Mouse (Mus musculus): ENCODE measurements around the gene Mbnl1.

Gene Mbnl1

GRCm38 (mm10) chr3:60570491-60571022, 97.9 kb downstream of the Mbnl1 start:
- peak; percentile 73 to 82 for DNase-seq

- DNase-seq: no peak
Measured at GRCm38 (mm10) chr3:60571493-60571892, 98.9 kb downstream of the Mbnl1 start.

- no peak for DNase-seq
Measured at GRCm38 (mm10) chr3:60574199-60574598, 101.6 kb downstream of the Mbnl1 start.

- no peak for DNase-seq
Measured at GRCm38 (mm10) chr3:60574849-60575524, 102.4 kb downstream of the Mbnl1 start.

- DNase-seq: no peak
Measured at GRCm38 (mm10) chr3:60575945-60576344, 103.3 kb downstream of the Mbnl1 start.

- DNase-seq: no peak
Measured at GRCm38 (mm10) chr3:60576366-60577046, 103.9 kb downstream of the Mbnl1 start.

- DNase-seq: no peak
Measured at GRCm38 (mm10) chr3:60579880-60580279, 107.2 kb downstream of the Mbnl1 start.

- peak; percentile 27 to 39 for DNase-seq
Measured at GRCm38 (mm10) chr3:60580699-60581098, 108.1 kb downstream of the Mbnl1 start.

- DNase-seq: peak in 1 of 2 experiments; percentile 34
Measured at GRCm38 (mm10) chr3:60582154-60582553, 109.5 kb downstream of the Mbnl1 start.

GRCm38 (mm10) chr3:60582620-60583019, 110.0 kb downstream of the Mbnl1 start:
- DNase-seq: no peak

- DNase-seq: no peak
Measured at GRCm38 (mm10) chr3:60584704-60585103, 112.1 kb downstream of the Mbnl1 start.

- DNase-seq: no peak
Measured at GRCm38 (mm10) chr3:60586046-60586445, 113.4 kb downstream of the Mbnl1 start.

- DNase-seq: no peak
Measured at GRCm38 (mm10) chr3:60587149-60587548, 114.5 kb downstream of the Mbnl1 start.

- peak in 1 of 2 experiments; percentile 57 for DNase-seq
Measured at GRCm38 (mm10) chr3:60589361-60589760, 116.7 kb downstream of the Mbnl1 start.

GRCm38 (mm10) chr3:60595606-60596005, 123.0 kb downstream of the Mbnl1 start:
- DNase-seq: no peak

- DNase-seq: no peak
Measured at GRCm38 (mm10) chr3:60596985-60597384, 124.4 kb downstream of the Mbnl1 start.

GRCm38 (mm10) chr3:60601686-60602085, 129.1 kb downstream of the Mbnl1 start:
- peak; percentile 71 to 76 for DNase-seq

GRCm38 (mm10) chr3:60602923-60603549, 130.4 kb downstream of the Mbnl1 start:
- DNase-seq: no peak

- no peak for DNase-seq
Measured at GRCm38 (mm10) chr3:60603637-60604036, 131.0 kb downstream of the Mbnl1 start.

- DNase-seq: peak in 1 of 2 experiments; percentile 37
Measured at GRCm38 (mm10) chr3:60604205-60604604, 131.6 kb downstream of the Mbnl1 start.

- DNase-seq: no peak
Measured at GRCm38 (mm10) chr3:60608952-60609403, 136.3 kb downstream of the Mbnl1 start.

GRCm38 (mm10) chr3:60611839-60612238, 139.2 kb downstream of the Mbnl1 start:
- peak in 1 of 2 experiments; percentile 53 for DNase-seq

GRCm38 (mm10) chr3:60613121-60613520, 140.5 kb downstream of the Mbnl1 start:
- DNase-seq: no peak
